Mouse (Mus musculus): ENCODE measurements around the gene Zbtb21.

Gene Zbtb21

GRCm38 (mm10) chr16:97941844-97942243 is 20.6 kb downstream of the Zbtb21 start:
- no peak for DNase-seq

GRCm38 (mm10) chr16:97940471-97940973 is 21.9 kb downstream of the Zbtb21 start:
- DNase-seq = no peak

- DNase-seq = no peak
These were observed 26.6 kb downstream of the Zbtb21 start for GRCm38 (mm10) chr16:97935815-97936214.

GRCm38 (mm10) chr16:97930231-97930630 is 32.2 kb downstream of the Zbtb21 start:
- DNase-seq = no peak

- DNase-seq = no peak
These were observed 32.9 kb downstream of the Zbtb21 start for GRCm38 (mm10) chr16:97929520-97929919.

- DNase-seq = no peak
These were observed 35.0 kb downstream of the Zbtb21 start for GRCm38 (mm10) chr16:97927331-97927938.

GRCm38 (mm10) chr16:97926381-97926780 is 36.0 kb downstream of the Zbtb21 start:
- no peak for DNase-seq

- DNase-seq = no peak
These were observed 36.7 kb downstream of the Zbtb21 start for GRCm38 (mm10) chr16:97925760-97926159.

- DNase-seq = no peak
These were observed 38.7 kb downstream of the Zbtb21 start for GRCm38 (mm10) chr16:97923700-97924099.

- no peak for DNase-seq
These were observed 39.7 kb downstream of the Zbtb21 start for GRCm38 (mm10) chr16:97922779-97923126.

GRCm38 (mm10) chr16:97921961-97922778 is 40.3 kb downstream of the Zbtb21 start:
- peak; percentile 89 to 93 for DNase-seq

GRCm38 (mm10) chr16:97920621-97921020 is 41.8 kb downstream of the Zbtb21 start:
- no peak for DNase-seq

GRCm38 (mm10) chr16:97919793-97920192 is 42.6 kb downstream of the Zbtb21 start:
- no peak for DNase-seq

GRCm38 (mm10) chr16:97912873-97913272 is 49.5 kb downstream of the Zbtb21 start:
- DNase-seq = no peak

GRCm38 (mm10) chr16:97909356-97909755 is 53.1 kb downstream of the Zbtb21 start:
- DNase-seq = no peak

- DNase-seq = no peak
These were observed 54.9 kb downstream of the Zbtb21 start for GRCm38 (mm10) chr16:97907496-97907895.

- DNase-seq = no peak
These were observed 56.1 kb downstream of the Zbtb21 start for GRCm38 (mm10) chr16:97906337-97906736.

GRCm38 (mm10) chr16:97905449-97905991 is 56.9 kb downstream of the Zbtb21 start:
- no peak for DNase-seq

GRCm38 (mm10) chr16:97904035-97904434 is 58.4 kb downstream of the Zbtb21 start:
- no peak for DNase-seq

GRCm38 (mm10) chr16:97897346-97898024 is 64.9 kb downstream of the Zbtb21 start:
- DNase-seq = peak; percentile 56 to 60

All from lung, postnatal 4 days (tissue).